Mouse (Mus musculus): ENCODE results near the gene Reg3b.
"Not testable (repeated sequence)": the region's sequence is repeated elsewhere in the genome, so short reads cannot be mapped to it uniquely, and the experiment has no call there.

Reg3b gene

GRCm38 (mm10) chr6:78370357-78370756 is at the start of gene Reg3b:
TSS of gene Reg3b (plus strand) at chr6:78370657.
- DNase-seq, result no peak

GRCm38 (mm10) chr6:78327798-78328197 is 42.7 kb upstream of the Reg3b start:
- DNase-seq, result no peak

- DNase-seq, result no peak
These were observed 41.3 kb upstream of the Reg3b start for GRCm38 (mm10) chr6:78329166-78329565.

- no peak for DNase-seq
These were observed 38.4 kb upstream of the Reg3b start for GRCm38 (mm10) chr6:78331919-78332569.

GRCm38 (mm10) chr6:78340296-78340695 is 30.2 kb upstream of the Reg3b start:
- DNase-seq, result no peak

- DNase-seq, result no peak
These were observed 28.8 kb upstream of the Reg3b start for GRCm38 (mm10) chr6:78341689-78342088.

- no peak for DNase-seq
These were observed 8.4 kb upstream of the Reg3b start for GRCm38 (mm10) chr6:78361971-78362563.

GRCm38 (mm10) chr6:78378765-78379164 is 8.3 kb downstream of the Reg3b start, which contains the start of gene Reg3d:
TSS of gene Reg3d (minus strand) at chr6:78378865.
- DNase-seq, result no peak

GRCm38 (mm10) chr6:78380409-78380808 is 10.0 kb downstream of the Reg3b start, which contains the start of gene Reg3a:
TSS of gene Reg3a (plus strand) at chr6:78380709.
- DNase-seq, result no peak

GRCm38 (mm10) chr6:78385609-78386008 is 15.2 kb downstream of the Reg3b start:
- DNase-seq, result no peak

GRCm38 (mm10) chr6:78395323-78395722 is 24.9 kb downstream of the Reg3b start, which contains the start of gene Reg2:
TSS of gene Reg2 (plus strand) at chr6:78395623.
- not testable (repeated sequence) for DNase-seq

GRCm38 (mm10) chr6:78422411-78422810 is 52.0 kb downstream of the Reg3b start, which contains the start of gene Reg1:
TSS of gene Reg1 (plus strand) at chr6:78422711.
- DNase-seq, result not testable (repeated sequence)
